Mouse (Mus musculus) CH12.LX (cell line): ENCODE data around the gene Exosc10. TPM values are rescaled to one million over a fixed set of nuclear protein-coding genes. Genes with fewer than 3 reads are reported as not detected.

Experiments used
- DNase-seq: peaks from one replicate; pipeline ENCODE4 v3.0.0-alpha.2; 2013; ENCODE audit errors: extremely low read depth
- H3K27ac ChIP-seq: 2 replicates; pipeline ENCODE4 v1.5.1; 2012; ENCODE audit warnings: low read depth, mild to moderate bottlenecking, control low read depth, moderate library complexity; ENCODE audit not compliant: insufficient read depth
- H3K27me3 ChIP-seq: replicated peaks from 2 replicates; pipeline ENCODE3; 2012; ENCODE audit warnings: inconsistent platforms
- H3K36me3 ChIP-seq, 2 experiments: replicated peaks in 1 of 2; 2 replicates each; pipeline versions ENCODE3 to v1.6.1; 2012; ENCODE audit warnings: inconsistent platforms in 1 of 2, low read length in 1 of 2, mild to moderate bottlenecking in 1 of 2, mixed read lengths in 1 of 2, moderate library complexity in 1 of 2; ENCODE audit not compliant: control insufficient read depth in 1 of 2, insufficient read depth in 1 of 2
- H3K4me1 ChIP-seq, 2 experiments: 2 replicates each; pipeline ENCODE4 v1.6.1; 2012; ENCODE audit warnings: inconsistent platforms in 1 of 2, moderate library complexity in 1 of 2; ENCODE audit not compliant: insufficient read depth in 2 of 2, control insufficient read depth in 1 of 2
- H3K4me2 ChIP-seq: 2 replicates; pipeline ENCODE4 v1.6.1; 2012; ENCODE audit warnings: low read depth, mild to moderate bottlenecking, control low read depth; ENCODE audit not compliant: poor library complexity, insufficient read depth, severe bottlenecking
- H3K4me3 ChIP-seq, 3 experiments: fragments of 150-350 bp in 1 of 3; sonication (generic) in 1 of 3; replicated peaks in 1 of 3; 2 replicates each; pipeline versions ENCODE3 to v1.5.1; 2011 to 2012; ENCODE audit warnings: low read depth in 2 of 3, low read length in 2 of 3, mild to moderate bottlenecking in 2 of 3, moderate library complexity in 2 of 3, control low read depth in 1 of 3, improper control_type of control experiment in 1 of 3, inconsistent platforms in 1 of 3, mixed read lengths in 1 of 3; ENCODE audit not compliant: poor library complexity in 1 of 3
- H3K79me2 ChIP-seq: replicated peaks from 2 replicates; pipeline ENCODE4 v1.6.1; 2012; ENCODE audit warnings: mild to moderate bottlenecking, moderate library complexity; ENCODE audit not compliant: control insufficient read depth, poor library complexity, insufficient read depth, severe bottlenecking; ENCODE audit errors: extremely low read depth
- H3K9ac ChIP-seq: 2 replicates; pipeline ENCODE4 v1.6.1; 2012; ENCODE audit warnings: low read depth, mild to moderate bottlenecking, control low read depth, moderate library complexity; ENCODE audit not compliant: insufficient read depth
- H3K9me3 ChIP-seq: replicated peaks from 2 replicates; pipeline ENCODE3; 2012; ENCODE audit warnings: low read length, inconsistent platforms, mixed read lengths
- EP300 ChIP-seq: IDR thresholded peaks from 2 replicates; pipeline ENCODE4 v1.6.1; 2011; ENCODE audit warnings: low read length, improper control_type of control experiment
- KAT2A ChIP-seq: IDR thresholded peaks from 2 replicates; pipeline ENCODE4 v1.6.1; 2012; ENCODE audit warnings: low read length, improper control_type of control experiment, inconsistent platforms; ENCODE audit not compliant: insufficient replicate concordance
- MAFK ChIP-seq: IDR thresholded peaks from 2 replicates; pipeline ENCODE4 v1.6.1; 2011; ENCODE audit warnings: low read length, improper control_type of control experiment; ENCODE audit not compliant: insufficient replicate concordance
- MAX ChIP-seq: IDR thresholded peaks from 2 replicates; pipeline ENCODE4 v1.6.1; 2011; ENCODE audit warnings: low read length, improper control_type of control experiment
- MAZ ChIP-seq: IDR thresholded peaks from 2 replicates; pipeline ENCODE4 v1.6.1; 2012; ENCODE audit warnings: low read depth, mild to moderate bottlenecking, inconsistent platforms, low read length, improper control_type of control experiment, moderate library complexity
- MYC ChIP-seq: IDR thresholded peaks from 2 replicates; pipeline ENCODE4 v1.6.1; 2011; ENCODE audit warnings: low read depth, mild to moderate bottlenecking, improper control_type of control experiment, low read length
- USF1 ChIP-seq: IDR thresholded peaks from 2 replicates; pipeline ENCODE4 v1.6.1; 2014; ENCODE audit warnings: low read depth, mild to moderate bottlenecking, inconsistent platforms, low read length, improper control_type of control experiment
- ZKSCAN1 ChIP-seq: IDR thresholded peaks from 2 replicates; pipeline ENCODE4 v1.6.1; 2012; ENCODE audit warnings: low read depth, inconsistent platforms, low read length, improper control_type of control experiment, borderline replicate concordance
- ZMIZ1 ChIP-seq: IDR thresholded peaks from 2 replicates; pipeline ENCODE4 v1.6.1; 2012; ENCODE audit warnings: low read depth, mild to moderate bottlenecking, inconsistent platforms, low read length, improper control_type of control experiment
- dilution Hi-C: fragments of 300-500 bp; cut with MboI; formaldehyde crosslinking; loops from 2 replicates; pipeline ENCODE4 v1.14.3; 2020; ENCODE audit warnings: low sequenced_read_pairs; ENCODE audit not compliant: extremely low pct_unique_long_range_greater_than_20kb, extremely low pct_ligation_motif_present
- in situ Hi-C: fragments of 300-500 bp; cut with MboI; formaldehyde crosslinking; loops from 3 replicates; pipeline ENCODE4 v1.14.3; 2019; ENCODE audit warnings: low sequenced_read_pairs, low pct_ligation_motif_present, low pct_unique_long_range_greater_than_20kb, mixed read lengths
- polyA plus RNA-seq: library from polyadenylated mRNA; unstranded; fragments of >175 nt; gene quantifications from 2 replicates; pipeline ENCODE4 v1.2.1, GENCODE M21; 2012; ENCODE audit warnings: low read depth; ENCODE audit not compliant: insufficient read length
- total RNA-seq, 2 experiments: library from RNA; depleted of rRNA; stranded (reverse); fragments of 300-350 nt in 1 of 2; fragments of >200 nt in 1 of 2; gene quantifications; 2 replicates each; pipeline ENCODE4 v1.2.3; 2012 to 2014

The Exosc10 gene
- total and polyA plus RNA-seq, 3 experiments: 40.1 to 108 (median 61.8) TPM

DNA sequence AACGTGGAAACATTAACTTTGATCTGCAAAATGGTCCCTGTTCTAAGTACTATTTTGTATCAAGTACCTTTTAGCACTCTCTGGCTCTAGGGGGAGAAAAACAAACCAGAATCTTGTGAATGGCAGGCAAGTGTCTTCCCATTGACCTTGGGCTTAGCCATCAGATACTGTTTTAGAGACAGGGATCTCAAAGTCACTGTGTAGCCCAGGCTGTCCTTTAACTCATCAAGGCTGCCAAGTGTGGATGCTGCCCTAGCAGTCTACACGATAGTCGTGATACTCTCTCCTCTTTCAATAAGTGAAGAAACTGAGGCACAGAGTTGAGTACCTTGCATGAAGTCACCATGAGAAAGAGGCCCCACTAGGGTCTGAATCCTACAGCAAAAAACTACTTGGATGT lies 69.0 kb downstream of the Exosc10 start:
- Histone ChIP-seq H3K4me1 (peaks cover 6 to 35% of the 10 kb centered on the region in 2 experiments), H3K4me2 (peak overlapping the region; percentile 45; the same call in 1 of the 2 replicates), H3K27me3 (no peaks in the 10 kb centered on the region), H3K79me2 (peaks cover 43% of the 10 kb centered on the region), H3K36me3 (peaks cover 22 to 28% of the 10 kb centered on the region in 2 experiments), H3K4me3 (no peak overlapping the region), H3K27ac (no peak overlapping the region), H3K9me3 (no peaks in the 10 kb centered on the region), H3K9ac (peak overlapping the region; percentile 36)
- dilution Hi-C loops (no loop called here), in situ Hi-C loops (no loop called here)
- TF ChIP-seq MAFK (no peak), MAX (0 out of 2 replicates have a peak, but pooled peaks have one; percentile 27), EP300 (no peak), ZMIZ1 (0 out of 2 replicates have a peak, but pooled peaks have one; percentile 32), ZKSCAN1 (no peak), MYC (no peak), KAT2A (no peak), USF1 (no peak), MAZ (no peak)
- no peak for DNase-seq

Other genes with a start within 250 kb of the Exosc10 start
- gene Ubiad1, start 113.7 kb upstream of the Exosc10 start, total RNA-seq (2012; rRNA removed): 20.9 and 24.6 TPM in 2 replicates
- 20.0 and 21.9 TPM in 2 replicates for gene Ubiad1, start 113.7 kb upstream of the Exosc10 start, total RNA-seq (2014; rRNA removed)
- gene Ubiad1, start 113.7 kb upstream of the Exosc10 start, polyA plus RNA-seq: 16.9 and 20.5 TPM in 2 replicates
- gene Mtor, start 109.8 kb upstream of the Exosc10 start, total RNA-seq (2012; rRNA removed): 24.3 and 25.5 TPM in 2 replicates
- 10.5 TPM in 2 replicates for gene Mtor, start 109.8 kb upstream of the Exosc10 start, total RNA-seq (2014; rRNA removed)
- 23.8 and 28.6 TPM in 2 replicates for gene Mtor, start 109.8 kb upstream of the Exosc10 start, polyA plus RNA-seq
- not detected in 2 replicates for gene Angptl7, start 58.0 kb upstream of the Exosc10 start, total RNA-seq (2012; rRNA removed)
- gene Angptl7, start 58.0 kb upstream of the Exosc10 start, total RNA-seq (2014; rRNA removed): not detected in 2 replicates
- gene Angptl7, start 58.0 kb upstream of the Exosc10 start, polyA plus RNA-seq: 0.14 TPM in 1 of 2 replicates, not detected in the other
- 151 and 213 TPM in 2 replicates for gene Srm, start 33.1 kb downstream of the Exosc10 start, total RNA-seq (2012; rRNA removed)
- 127 and 136 TPM in 2 replicates for gene Srm, start 33.1 kb downstream of the Exosc10 start, total RNA-seq (2014; rRNA removed)
- 521 and 640 TPM in 2 replicates for gene Srm, start 33.1 kb downstream of the Exosc10 start, polyA plus RNA-seq
- gene Masp2, start 44.1 kb downstream of the Exosc10 start, total RNA-seq (2012; rRNA removed): 0.85 and 1.3 TPM in 2 replicates
- 0.11 TPM in 1 of 2 replicates, not detected in the other for gene Masp2, start 44.1 kb downstream of the Exosc10 start, total RNA-seq (2014; rRNA removed)
- 0.21 TPM in 1 of 2 replicates, not detected in the other for gene Masp2, start 44.1 kb downstream of the Exosc10 start, polyA plus RNA-seq
- 176 and 238 TPM in 2 replicates for gene Tardbp, start 68.6 kb downstream of the Exosc10 start, total RNA-seq (2012; rRNA removed)
- gene Tardbp, start 68.6 kb downstream of the Exosc10 start, total RNA-seq (2014; rRNA removed): 341 and 403 TPM in 2 replicates
- gene Tardbp, start 68.6 kb downstream of the Exosc10 start, polyA plus RNA-seq: 617 and 618 TPM in 2 replicates
- gene Gm572, start 84.9 kb downstream of the Exosc10 start, total RNA-seq (2012; rRNA removed): not detected in 2 replicates
- gene Gm572, start 84.9 kb downstream of the Exosc10 start, total RNA-seq (2014; rRNA removed): not detected in 2 replicates
- not detected in 2 replicates for gene Gm572, start 84.9 kb downstream of the Exosc10 start, polyA plus RNA-seq
- gene Casz1, start 246.0 kb downstream of the Exosc10 start, total RNA-seq (2012; rRNA removed): 0.13 and 0.17 TPM in 2 replicates
- 0.12 and 0.23 TPM in 2 replicates for gene Casz1, start 246.0 kb downstream of the Exosc10 start, total RNA-seq (2014; rRNA removed)
- 0.36 and 0.37 TPM in 2 replicates for gene Casz1, start 246.0 kb downstream of the Exosc10 start, polyA plus RNA-seq